Mouse (Mus musculus): ENCODE measurements around the gene Abcb8.

Abcb8 gene

DNA sequence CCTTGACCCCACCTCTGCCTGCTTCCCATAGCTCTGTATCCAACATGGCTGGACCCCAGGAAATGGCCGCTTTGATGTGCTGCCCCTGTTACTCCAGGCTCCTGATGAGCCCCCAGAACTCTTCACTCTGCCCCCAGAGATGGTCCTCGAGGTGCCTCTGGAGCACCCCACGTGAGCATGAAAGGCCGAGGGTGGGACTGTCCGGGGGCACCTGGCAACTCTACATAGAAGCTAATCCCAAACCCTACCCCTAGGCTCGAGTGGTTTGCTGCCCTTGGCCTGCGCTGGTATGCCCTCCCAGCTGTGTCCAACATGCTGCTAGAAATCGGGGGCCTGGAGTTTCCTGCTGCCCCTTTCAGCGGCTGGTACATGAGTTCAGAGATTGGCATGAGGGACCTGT lies 23.7 kb upstream of the Abcb8 start:
- no peak for DNase-seq (ENCODE audit: low spot score)

- no peak for DNase-seq (ENCODE audit: low spot score)
Observed at GRCm38 (mm10) chr5:24373807-24374206, 19.7 kb upstream of the Abcb8 start.

- no peak for DNase-seq (ENCODE audit: low spot score)
Observed at GRCm38 (mm10) chr5:24374216-24374615, 19.2 kb upstream of the Abcb8 start.

DNA sequence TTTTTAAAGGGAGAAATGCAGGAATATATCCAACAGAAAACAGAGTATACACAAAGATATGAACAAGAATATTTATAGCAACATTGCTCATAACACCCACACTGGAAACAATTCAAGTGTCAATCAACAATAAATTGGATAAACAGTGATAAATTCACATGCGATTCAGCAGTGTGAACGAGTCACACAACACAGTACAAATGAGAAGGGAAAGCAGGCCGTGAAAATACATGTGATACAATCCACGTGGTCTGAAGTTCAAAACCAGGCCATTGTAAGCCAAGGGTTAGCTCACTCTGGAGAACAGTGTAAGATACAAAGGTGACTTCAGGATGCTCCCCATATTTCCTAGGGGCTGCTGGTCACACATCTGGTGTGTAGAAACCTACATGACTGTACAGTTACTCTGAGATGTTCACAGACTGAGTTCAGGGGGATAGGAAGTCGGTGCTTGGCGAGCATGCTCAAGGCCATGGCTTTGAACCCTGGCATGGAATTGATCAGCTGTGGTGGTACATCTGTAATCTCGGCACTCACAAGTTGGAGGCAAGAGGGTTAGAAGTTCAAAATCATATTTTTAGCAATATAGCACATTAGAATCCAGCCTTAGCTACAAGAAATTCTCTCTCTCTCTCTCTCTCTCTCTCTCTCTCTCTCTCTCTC lies 18.7 kb upstream of the Abcb8 start:
- no peak for DNase-seq (ENCODE audit: low spot score)

DNA sequence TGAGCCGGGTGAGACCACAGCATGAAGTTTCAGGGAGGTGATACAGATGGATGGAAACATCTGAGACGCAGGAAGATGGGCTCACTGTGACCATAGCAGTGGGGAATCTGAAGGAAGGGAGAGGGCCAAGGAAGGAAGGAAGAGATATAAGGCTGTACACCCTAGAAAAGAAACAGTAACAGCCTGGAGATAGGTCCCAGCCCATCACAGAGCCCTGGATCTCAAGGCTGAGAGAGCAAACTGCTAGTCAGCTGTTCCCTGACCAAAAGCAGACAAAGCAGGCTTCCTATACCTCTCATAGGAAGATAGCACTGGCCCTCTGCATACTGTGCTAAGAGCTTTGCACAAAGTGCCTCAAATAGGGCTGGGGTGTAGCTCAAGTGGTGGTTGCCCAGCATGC lies 14.8 kb upstream of the Abcb8 start:
- DNase-seq (ENCODE audit: low spot score): no peak

DNA sequence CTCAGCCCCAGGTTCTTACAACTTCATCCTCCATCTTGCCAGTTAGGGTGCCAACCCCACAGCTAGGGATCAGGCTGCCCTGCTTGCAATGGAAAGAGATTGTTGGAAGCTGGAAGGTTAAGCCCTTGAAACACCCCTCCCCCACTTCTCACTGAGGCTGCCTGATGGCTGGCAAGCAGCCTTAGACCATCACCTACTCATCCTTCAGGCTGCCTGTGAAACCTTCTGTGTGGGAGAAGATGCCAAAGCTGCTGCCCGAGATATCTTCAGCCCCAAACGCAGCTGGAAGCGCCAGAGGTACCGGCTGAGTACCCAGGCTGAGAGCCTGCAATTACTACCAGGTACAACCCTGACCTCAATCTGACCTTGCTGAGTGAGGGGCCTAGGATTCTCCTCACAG lies 14.0 kb upstream of the Abcb8 start:
- DNase-seq (ENCODE audit: low spot score): no peak

DNA sequence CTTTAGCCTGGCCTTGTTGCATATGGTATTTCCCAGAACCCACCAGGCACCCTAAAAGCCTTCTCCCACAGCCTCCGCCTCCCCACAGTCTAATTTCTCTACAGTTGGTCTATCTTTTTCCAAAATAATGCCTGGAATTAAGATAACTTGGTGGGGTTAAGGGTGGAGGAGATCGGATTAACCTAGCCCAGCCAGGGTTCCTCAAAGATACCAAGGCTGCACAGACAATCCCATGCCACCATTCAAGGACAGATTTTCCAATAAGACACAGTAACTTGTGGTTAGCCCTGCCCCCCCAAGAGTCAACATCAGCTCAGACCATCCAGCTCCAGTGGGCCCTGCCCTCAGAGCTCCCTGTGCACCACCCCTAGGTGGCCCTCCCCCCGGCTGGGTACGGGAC lies 13.0 kb upstream of the Abcb8 start:
- DNase-seq (ENCODE audit: low spot score): no peak

GRCm38 (mm10) chr5:24381486-24381885 lies 12.0 kb upstream of the Abcb8 start:
- DNase-seq (ENCODE audit: low spot score): no peak

DNA sequence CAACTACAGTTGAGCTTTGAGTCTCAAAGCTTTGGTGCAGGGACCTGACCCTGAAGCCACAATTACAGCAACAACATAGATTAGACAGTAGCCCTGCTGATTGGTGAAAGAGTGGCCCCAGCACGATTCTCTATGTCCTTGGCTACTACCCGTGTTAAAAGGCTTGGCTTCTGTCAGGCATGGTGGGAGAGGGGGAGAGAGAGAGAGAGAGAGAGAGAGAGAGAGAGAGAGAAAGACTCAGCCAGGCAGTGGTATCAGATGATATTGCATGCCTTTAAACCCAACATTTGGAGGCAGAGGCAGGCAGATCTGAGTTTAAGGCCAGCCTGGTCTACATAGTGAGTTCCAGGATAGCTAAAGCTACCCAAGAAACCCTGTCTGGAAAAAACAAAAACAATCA lies 11.5 kb upstream of the Abcb8 start:
- no peak for DNase-seq (ENCODE audit: low spot score)

GRCm38 (mm10) chr5:24383026-24383859 lies 10.2 kb upstream of the Abcb8 start:
- peak; percentile 73 for DNase-seq (ENCODE audit: low spot score)

DNA sequence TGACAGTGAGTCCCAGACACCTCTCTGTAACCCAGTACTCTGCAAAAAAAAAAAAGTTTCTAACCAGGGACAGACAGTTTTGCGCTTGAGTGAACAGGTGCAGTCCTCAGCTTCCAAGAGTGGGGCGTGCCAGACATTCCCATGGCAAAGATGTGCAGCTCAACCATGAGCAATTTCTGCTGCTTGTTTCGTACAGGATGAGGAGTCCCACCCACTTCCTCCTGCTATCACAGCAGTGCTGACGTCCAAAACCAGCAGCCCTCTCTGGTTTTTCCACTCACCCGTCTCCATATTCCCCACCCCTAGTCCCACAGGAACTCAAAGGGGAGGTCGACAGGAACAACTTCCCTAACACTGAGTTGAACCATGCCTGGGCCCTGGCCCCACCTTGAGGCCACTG lies 9.1 kb upstream of the Abcb8 start:
- DNase-seq (ENCODE audit: low spot score): no peak

GRCm38 (mm10) chr5:24385374-24385773 lies 8.1 kb upstream of the Abcb8 start:
- no peak for DNase-seq (ENCODE audit: low spot score)

- no peak for DNase-seq (ENCODE audit: low spot score)
Observed at GRCm38 (mm10) chr5:24385887-24386550, 7.4 kb upstream of the Abcb8 start.

- DNase-seq (ENCODE audit: low spot score): no peak
Observed at GRCm38 (mm10) chr5:24387264-24388241, 5.9 kb upstream of the Abcb8 start.

DNA sequence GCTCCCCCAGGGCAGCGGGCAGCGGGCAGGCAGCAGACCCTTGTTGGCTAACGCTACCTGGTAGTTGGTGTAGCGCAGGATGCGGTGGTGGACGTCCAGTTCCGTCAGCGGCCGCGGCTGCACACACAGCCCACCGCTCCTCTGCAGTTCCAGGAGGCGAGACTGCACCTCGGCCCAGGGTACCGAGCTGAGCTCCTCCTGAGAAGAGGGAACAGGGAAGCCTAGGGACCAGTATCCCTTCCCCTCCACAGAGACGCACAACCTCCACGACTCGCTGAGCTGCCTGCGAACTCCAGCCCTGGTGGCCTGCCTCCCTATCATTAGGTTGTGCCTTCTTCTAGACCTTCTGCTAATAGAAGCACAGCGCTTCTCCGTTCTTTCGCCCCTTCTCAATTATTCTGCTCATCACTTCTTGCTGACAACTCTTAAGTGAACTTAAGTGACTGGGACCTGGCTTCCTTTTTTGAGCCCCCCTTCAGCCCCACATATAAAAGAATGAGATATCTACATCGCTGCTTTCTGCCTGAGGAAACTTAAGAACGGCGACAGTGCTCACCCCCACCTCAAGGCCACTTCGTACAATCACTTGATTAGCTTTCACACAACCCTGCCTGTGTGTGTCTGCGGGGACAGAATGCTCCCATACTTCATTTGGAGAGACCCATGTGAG lies 5.1 kb upstream of the Abcb8 start:
- DNase-seq (ENCODE audit: low spot score): no peak

GRCm38 (mm10) chr5:24389011-24389657 lies 4.3 kb upstream of the Abcb8 start:
- DNase-seq (ENCODE audit: low spot score): no peak

- no peak for DNase-seq (ENCODE audit: low spot score)
Observed at GRCm38 (mm10) chr5:24389658-24390020, 3.8 kb upstream of the Abcb8 start.

- DNase-seq (ENCODE audit: low spot score): no peak
Observed at GRCm38 (mm10) chr5:24391864-24392263, 1.6 kb upstream of the Abcb8 start, which contains the start of gene Atg9b. Atg9b (minus strand) TSS chr5:24392143.

- DNase-seq (ENCODE audit: low spot score): no peak
Observed at GRCm38 (mm10) chr5:24392724-24393123, 739 bp upstream of the Abcb8 start.

- peak; percentile 69 for DNase-seq (ENCODE audit: low spot score)
Observed at GRCm38 (mm10) chr5:24394165-24394894, 867 bp downstream of the Abcb8 start.

Measured in urinary bladder, postnatal 10 days (tissue).